Comparison of ENCODE assay signal across 8 mouse cellular contexts in genomic region chr1:120231334-120231733, GRCm38 (mm10). TPM values are rescaled to one million over a fixed set of nuclear protein-coding genes. Genes with fewer than 3 reads are reported as not detected.
DNase-seq lines count a peak whose midpoint lies in the region; ATAC-seq and TF ChIP-seq lines count a peak whose summit lies in the region.

No protein-coding gene starts in this region.

- no peaks in the 10 kb centered on the region for H3K9me3 ChIP-seq in kidney, postnatal 0 days (replicated peaks; ENCODE audit: low read length)
- H3K9me3 ChIP-seq in stomach, postnatal 0 days (ENCODE audit: control insufficient read depth, low read length) = no peaks in the 10 kb centered on the region

- H3K36me3 ChIP-seq in kidney, postnatal 0 days (ENCODE audit: insufficient read depth, low read length) = no peaks in the 10 kb centered on the region
- H3K36me3 ChIP-seq in stomach, postnatal 0 days (ENCODE audit: control insufficient read depth, insufficient read depth, low read length) = no peaks in the 10 kb centered on the region

- TF ChIP-seq CTCF in kidney, postnatal 0 days (IDR thresholded peaks at IDR 0.05; ENCODE audit: low read depth) = peak; percentile 75
- peak; percentile 82 for TF ChIP-seq CTCF in stomach, postnatal 0 days (IDR thresholded peaks at IDR 0.05; ENCODE audit: low read depth)

- no peak overlapping the region for H3K4me3 ChIP-seq in kidney, postnatal 0 days (replicated peaks; ENCODE audit: low read depth, low read length)
- no peak overlapping the region for H3K4me3 ChIP-seq in stomach, postnatal 0 days (ENCODE audit: low read depth, low read length)

- DNase-seq in cerebellum, postnatal 14 days = peak; percentile 43 to 62
- no peak for DNase-seq in cerebellum, adult 8-10 months
- peak; percentile 6 for DNase-seq in thymus, postnatal 14 days
- no peak for DNase-seq in thymus, postnatal 0 days (ENCODE audit: low spot score)
- DNase-seq in kidney, postnatal 0 days (ENCODE audit: low spot score) = peak; percentile 63
- peak; percentile 33 for DNase-seq in lung, postnatal 14 days
- DNase-seq in stomach, postnatal 0 days (ENCODE audit: low spot score) = peak; percentile 57

- no peak overlapping the region for H3K27ac ChIP-seq in kidney, postnatal 0 days
- no peak overlapping the region for H3K27ac ChIP-seq in stomach, postnatal 0 days (replicated peaks)

- 34% methylated on average over 6 of the region's 6 CpGs for WGBS in kidney, postnatal 0 days
- 29% methylated on average over 6 of the region's 6 CpGs for WGBS in stomach, postnatal 0 days

- H3K4me1 ChIP-seq in kidney, postnatal 0 days (replicated peaks; ENCODE audit: insufficient read depth, low read length) = no peaks in the 10 kb centered on the region
- no peaks in the 10 kb centered on the region for H3K4me1 ChIP-seq in stomach, postnatal 0 days (replicated peaks; ENCODE audit: control insufficient read depth, insufficient read depth)

- ATAC-seq in erythroblast, adult 5-6 weeks (replicated peaks; ENCODE audit: low FRiP score, poor library complexity, severe bottlenecking) = peak; percentile 87
- ATAC-seq in kidney, postnatal 0 days (replicated peaks; ENCODE audit: low FRiP score, low read depth) = no peak
- peak; percentile 50; the same call in 1 of the 2 replicates for ATAC-seq in stomach, postnatal 0 days (ENCODE audit: low FRiP score, low TSS enrichment)

- H3K4me2 ChIP-seq in kidney, postnatal 0 days (ENCODE audit: low read length) = no peak overlapping the region
- no peak overlapping the region for H3K4me2 ChIP-seq in stomach, postnatal 0 days (replicated peaks; ENCODE audit: low read depth)

- TF ChIP-seq EP300 in stomach, postnatal 0 days (optimal IDR thresholded peaks at IDR 0.05) = no peak

- no peak overlapping the region for H3K9ac ChIP-seq in kidney, postnatal 0 days (ENCODE audit: low read depth, low read length)
- no peak overlapping the region for H3K9ac ChIP-seq in stomach, postnatal 0 days (ENCODE audit: low read length)

- H3K27me3 ChIP-seq in kidney, postnatal 0 days (ENCODE audit: insufficient read depth, low read length) = no peaks in the 10 kb centered on the region
- H3K27me3 ChIP-seq in stomach, postnatal 0 days (ENCODE audit: control insufficient read depth, insufficient read depth, low read length) = no peaks in the 10 kb centered on the region

RNA-seq across cellular contexts. Expression of gene Steap3, which starts 41.2 kb away (rescaled TPM):
- polyA plus RNA-seq in thymus, postnatal 0 days (2015; fragmentation: Nextera tagmentation; extraction: Ambion mirVana) = 4.7 and 5.0 TPM in 2 replicates
- total RNA-seq in erythroblast, adult 5-6 weeks (2015; ENCODE audit: low replicate concordance) = 6.3 and 11.7 TPM in 2 replicates
- 6.1 and 6.4 TPM in 2 replicates for total RNA-seq in erythroblast, adult 5-6 weeks (2017; ENCODE audit: low replicate concordance)
- 4.6 TPM in 2 replicates for polyA plus RNA-seq in kidney, postnatal 0 days (2015; fragmentation: Nextera tagmentation; extraction: Ambion mirVana)
- 2.8 and 3.2 TPM in 2 replicates for polyA plus RNA-seq in stomach, postnatal 0 days (2015; fragmentation: Nextera tagmentation; extraction: Ambion mirVana)

Comparison
In these comparisons a context has a peak if more than half of its experiments do, and no peak if none do; other contexts are left out.
1. DNase-seq: peak in cerebellum, postnatal 14 days (2 of 2), thymus, postnatal 14 days (single experiment), kidney, postnatal 0 days (single experiment), lung, postnatal 14 days (single experiment) and stomach, postnatal 0 days (single experiment); none in cerebellum, adult 8-10 months (single experiment) and thymus, postnatal 0 days (single experiment).